Mouse (Mus musculus): ENCODE measurements around the gene Mfsd6. TPM values are rescaled to one million over a fixed set of nuclear protein-coding genes. Genes with fewer than 3 reads are reported as not detected.
A peak's percentile ranks its signal among the peaks of the same experiment; 100 is the strongest.

Gene Mfsd6
- polyA plus RNA-seq, 1 experiment from 2014 or later: 0.94 TPM

DNA sequence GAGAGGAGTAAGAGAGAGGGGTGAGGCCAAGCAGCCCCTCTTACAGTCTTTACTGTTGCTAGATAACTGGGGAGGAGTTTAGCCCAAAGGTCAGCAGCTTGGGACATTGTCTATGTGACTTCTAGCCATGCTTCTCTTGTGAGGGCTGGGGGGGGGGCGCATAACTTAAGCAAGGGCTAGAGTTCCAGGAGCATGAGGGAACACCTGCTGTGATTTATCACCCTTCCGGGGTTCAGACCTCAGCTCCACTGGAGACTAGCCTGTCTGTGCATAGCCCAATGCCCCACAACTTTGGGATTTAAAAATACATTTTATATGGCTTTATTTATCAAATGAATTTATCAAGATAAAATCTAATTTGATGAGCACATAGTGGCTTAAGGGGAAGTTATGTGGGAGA, 89.2 kb downstream of the Mfsd6 start:
- DNase-seq: no peak
- Histone ChIP-seq H3K4me3 (ENCODE audit: low read depth, low read length) (no peak overlapping the region), H3K36me3 (replicated peaks; ENCODE audit: insufficient read depth, low read length) (peaks cover 2% of the 10 kb centered on the region; the same call in 1 of the 2 replicates), H3K4me2 (ENCODE audit: low read depth, low read length) (no peak overlapping the region), H3K9ac (replicated peaks) (no peak overlapping the region), H3K9me3 (ENCODE audit: low read length) (no peaks in the 10 kb centered on the region), H3K27me3 (ENCODE audit: insufficient read depth, low read length) (no peaks in the 10 kb centered on the region), H3K27ac (ENCODE audit: low read depth) (no peak overlapping the region), H3K4me1 (ENCODE audit: insufficient read depth) (no peaks in the 10 kb centered on the region)
- TF ChIP-seq EP300 (IDR thresholded peaks at IDR 0.05; ENCODE audit: low read depth) (no peak), CTCF (IDR thresholded peaks at IDR 0.05; ENCODE audit: low read depth) (no peak)
- no peak for ATAC-seq
- 92% methylated on average over 2 of the region's 2 CpGs for WGBS (ENCODE audit: insufficient replicate concordance)

DNA sequence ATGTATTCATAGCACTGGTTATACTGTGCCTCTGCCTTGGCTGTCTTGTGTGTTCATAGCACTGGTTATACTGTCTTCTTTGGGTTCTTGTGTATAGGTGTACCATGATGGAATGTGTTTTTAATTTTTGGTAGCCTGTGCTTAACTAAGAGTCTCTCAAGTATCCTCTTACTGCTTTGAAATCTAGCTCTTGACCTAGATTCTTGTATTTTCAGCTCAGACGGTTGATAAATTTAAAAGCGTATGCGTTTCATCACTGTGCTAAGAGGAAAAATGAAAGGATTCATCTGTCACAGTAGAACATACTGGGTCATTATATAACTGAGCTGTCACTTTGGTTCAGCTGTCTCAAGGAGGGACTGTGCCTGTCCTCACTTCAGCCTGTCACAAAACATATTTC, 91.3 kb downstream of the Mfsd6 start:
- DNase-seq (no peak), ATAC-seq (no peak)
- Histone ChIP-seq H3K9me3 (ENCODE audit: low read length) (no peaks in the 10 kb centered on the region), H3K4me2 (ENCODE audit: low read depth, low read length) (no peak overlapping the region), H3K36me3 (replicated peaks; ENCODE audit: insufficient read depth, low read length) (no peaks in the 10 kb centered on the region; the same call in 1 of the 2 replicates), H3K4me1 (ENCODE audit: insufficient read depth) (peaks cover 4% of the 10 kb centered on the region; the same call in 1 of the 2 replicates), H3K27ac (ENCODE audit: low read depth) (no peak overlapping the region), H3K9ac (replicated peaks) (no peak overlapping the region), H3K27me3 (ENCODE audit: insufficient read depth, low read length) (no peaks in the 10 kb centered on the region), H3K4me3 (ENCODE audit: low read depth, low read length) (no peak overlapping the region)
- no peak for TF ChIP-seq EP300 (IDR thresholded peaks at IDR 0.05; ENCODE audit: low read depth)
- no peak for TF ChIP-seq CTCF (IDR thresholded peaks at IDR 0.05; ENCODE audit: low read depth)
- WGBS (ENCODE audit: insufficient replicate concordance): 96% methylated on average over 3 of the region's 3 CpGs

DNA sequence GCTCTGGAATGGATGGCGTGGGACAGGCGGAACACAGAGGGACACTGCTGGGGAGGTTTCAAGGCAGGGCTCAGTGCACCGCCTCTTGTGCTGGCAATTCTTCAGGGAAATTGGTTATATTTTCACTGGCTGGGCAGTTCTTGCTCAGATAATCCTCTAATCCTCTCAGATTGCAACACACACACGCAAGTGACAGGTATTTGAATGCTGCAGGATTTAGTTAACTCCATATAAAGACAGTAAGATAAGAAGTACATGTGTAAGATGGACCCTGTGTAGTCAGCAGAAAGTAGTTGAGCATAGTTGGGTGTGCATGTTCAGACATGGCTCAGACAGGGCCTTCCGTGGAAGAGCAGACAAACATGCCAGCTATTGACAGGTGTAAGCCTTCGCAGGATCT, 93.0 kb downstream of the Mfsd6 start:
- Histone ChIP-seq H3K4me1 (ENCODE audit: insufficient read depth) (peaks cover 4% of the 10 kb centered on the region; the same call in 1 of the 2 replicates), H3K9me3 (ENCODE audit: low read length) (no peaks in the 10 kb centered on the region), H3K27me3 (ENCODE audit: insufficient read depth, low read length) (no peaks in the 10 kb centered on the region), H3K27ac (ENCODE audit: low read depth) (no peak overlapping the region), H3K36me3 (replicated peaks; ENCODE audit: insufficient read depth, low read length) (no peaks in the 10 kb centered on the region), H3K4me3 (ENCODE audit: low read depth, low read length) (no peak overlapping the region), H3K9ac (replicated peaks) (no peak overlapping the region), H3K4me2 (ENCODE audit: low read depth, low read length) (no peak overlapping the region)
- no peak for ATAC-seq
- no peak for DNase-seq
- WGBS (ENCODE audit: insufficient replicate concordance): 77% methylated on average over 6 of the region's 6 CpGs
- TF ChIP-seq EP300 (IDR thresholded peaks at IDR 0.05; ENCODE audit: low read depth) (no peak), CTCF (IDR thresholded peaks at IDR 0.05; ENCODE audit: low read depth) (no peak)

DNA sequence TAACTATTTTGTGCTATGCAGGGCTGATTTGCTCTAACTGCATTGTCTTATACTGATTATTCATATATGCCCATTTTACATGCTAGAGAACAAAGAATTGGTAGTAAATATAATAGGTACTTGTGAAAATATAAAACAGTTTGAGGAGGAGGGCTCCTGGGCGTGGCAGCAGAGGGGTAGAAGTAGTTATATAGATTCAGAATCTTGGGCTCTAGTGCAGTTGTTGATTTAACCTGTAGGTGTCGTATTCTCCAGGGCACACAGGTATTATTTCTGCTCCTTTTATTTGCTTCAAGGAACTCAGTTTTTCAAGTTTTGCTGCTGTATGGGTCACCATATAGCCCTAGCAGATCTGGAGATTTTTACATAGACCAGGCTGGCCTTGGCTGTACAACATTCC, 95.7 kb downstream of the Mfsd6 start:
- H3K9me3 ChIP-seq (ENCODE audit: low read length): no peaks in the 10 kb centered on the region
- H3K9ac ChIP-seq (replicated peaks): no peak overlapping the region
- TF ChIP-seq EP300 (IDR thresholded peaks at IDR 0.05; ENCODE audit: low read depth): no peak
- peak; percentile 41 for TF ChIP-seq CTCF (IDR thresholded peaks at IDR 0.05; ENCODE audit: low read depth)
- H3K4me2 ChIP-seq (ENCODE audit: low read depth, low read length): peak overlapping the region; percentile 60
- H3K27ac ChIP-seq (ENCODE audit: low read depth): no peak overlapping the region
- peak overlapping the region; percentile 71 for H3K4me3 ChIP-seq (ENCODE audit: low read depth, low read length)
- WGBS (ENCODE audit: insufficient replicate concordance): 69% methylated on average over 2 of the region's 2 CpGs
- H3K27me3 ChIP-seq (ENCODE audit: insufficient read depth, low read length): no peaks in the 10 kb centered on the region
- no peaks in the 10 kb centered on the region for H3K36me3 ChIP-seq (replicated peaks; ENCODE audit: insufficient read depth, low read length)
- no peak for ATAC-seq
- peaks cover 4% of the 10 kb centered on the region; the same call in 1 of the 2 replicates for H3K4me1 ChIP-seq (ENCODE audit: insufficient read depth)
- DNase-seq: no peak

DNA sequence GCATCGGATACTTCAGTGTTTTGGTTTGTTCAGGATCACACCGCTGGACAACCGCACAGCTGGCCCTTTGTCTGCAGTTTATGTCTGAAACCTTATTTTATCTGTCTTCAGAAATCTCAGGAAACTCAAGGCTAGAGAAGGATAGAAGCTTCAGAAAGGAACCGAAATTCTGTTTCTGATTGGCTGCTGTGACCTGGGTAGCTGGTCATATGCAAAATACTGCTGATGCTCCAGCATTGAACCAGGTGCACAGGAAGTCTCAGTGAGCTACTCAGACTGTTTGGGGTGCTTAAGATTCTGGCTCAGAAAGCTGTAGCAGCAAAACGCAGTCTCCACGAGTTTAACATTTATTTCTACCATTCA, 96.3 kb downstream of the Mfsd6 start:
- ATAC-seq: peak; percentile 84
- Histone ChIP-seq H3K9me3 (ENCODE audit: low read length) (no peaks in the 10 kb centered on the region), H3K27ac (ENCODE audit: low read depth) (peak overlapping the region; percentile 50), H3K4me2 (ENCODE audit: low read depth, low read length) (peak overlapping the region; percentile 60), H3K9ac (replicated peaks) (peak overlapping the region; percentile 61), H3K4me1 (ENCODE audit: insufficient read depth) (peaks cover 4% of the 10 kb centered on the region; the same call in 1 of the 2 replicates), H3K36me3 (replicated peaks; ENCODE audit: insufficient read depth, low read length) (no peaks in the 10 kb centered on the region), H3K4me3 (ENCODE audit: low read depth, low read length) (peak overlapping the region; percentile 71), H3K27me3 (ENCODE audit: insufficient read depth, low read length) (no peaks in the 10 kb centered on the region)
- no peak for TF ChIP-seq CTCF (IDR thresholded peaks at IDR 0.05; ENCODE audit: low read depth)
- TF ChIP-seq EP300 (IDR thresholded peaks at IDR 0.05; ENCODE audit: low read depth): no peak
- DNase-seq: no peak
- WGBS (ENCODE audit: insufficient replicate concordance): under 1% methylated on average over 6 of the region's 6 CpGs

DNA sequence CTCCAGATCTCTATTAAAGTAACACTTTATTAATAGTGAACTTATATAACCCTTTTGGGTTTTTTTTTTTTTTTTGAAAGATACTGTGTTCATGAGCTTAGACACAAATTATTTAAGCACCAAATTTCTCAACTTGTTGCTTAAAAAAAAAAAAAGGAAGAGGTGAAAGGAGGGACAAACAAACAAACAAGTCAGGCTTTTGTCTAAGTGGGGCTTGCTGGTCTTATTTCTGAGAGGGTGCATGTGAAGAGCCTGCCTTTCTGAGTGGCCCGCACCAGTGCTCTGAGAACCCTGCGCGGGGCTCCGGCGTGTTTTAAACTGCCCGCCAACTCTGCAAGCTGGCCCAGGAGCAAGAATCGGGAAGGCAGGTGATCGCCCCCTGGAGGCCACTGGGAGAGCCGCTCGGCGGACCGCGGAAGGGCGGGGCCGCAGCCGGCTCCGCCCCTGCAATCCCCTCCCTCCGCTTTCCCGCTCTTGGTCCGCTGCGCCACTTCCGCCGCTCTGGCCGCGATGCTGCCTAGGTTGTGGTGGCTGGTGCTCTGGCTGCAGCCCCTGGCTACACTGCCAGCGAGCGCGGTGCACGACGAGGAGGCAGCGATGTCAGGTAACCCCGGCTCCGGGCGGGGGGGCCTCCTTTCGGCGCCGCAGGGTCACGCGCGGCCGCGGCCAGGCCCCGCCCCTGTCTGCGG, 96.9 kb downstream of the Mfsd6 start, which contains the start of gene Nemp2:
Gene Nemp2, plus strand, starts transcription at position 456 of the 689 bp plus-strand sequence.
- no peaks in the 10 kb centered on the region for H3K36me3 ChIP-seq (replicated peaks; ENCODE audit: insufficient read depth, low read length)
- peaks cover 4% of the 10 kb centered on the region; the same call in 1 of the 2 replicates for H3K4me1 ChIP-seq (ENCODE audit: insufficient read depth)
- H3K4me2 ChIP-seq (ENCODE audit: low read depth, low read length): peak within 1 kb of the TSS; percentile 60
- H3K27me3 ChIP-seq (ENCODE audit: insufficient read depth, low read length): no peaks in the 10 kb centered on the region
- ATAC-seq (peak; percentile 95), DNase-seq (peak; percentile 94)
- H3K9ac ChIP-seq (replicated peaks): peak within 1 kb of the TSS; percentile 61
- peak within 1 kb of the TSS; percentile 50 for H3K27ac ChIP-seq (ENCODE audit: low read depth)
- peak within 1 kb of the TSS; percentile 71 for H3K4me3 ChIP-seq (ENCODE audit: low read depth, low read length)
- TF ChIP-seq EP300 (IDR thresholded peaks at IDR 0.05; ENCODE audit: low read depth) (no peak), CTCF (IDR thresholded peaks at IDR 0.05; ENCODE audit: low read depth) (peak; percentile 91)
- under 1% methylated on average over 38 of the region's 44 CpGs for WGBS (ENCODE audit: insufficient replicate concordance)
- no peaks in the 10 kb centered on the region for H3K9me3 ChIP-seq (ENCODE audit: low read length)
